Mouse (Mus musculus) kidney, adult 18-20 months (tissue): ENCODE results near the gene Kdsr.
"Not testable (repeated sequence)": the region's sequence is repeated elsewhere in the genome, so short reads cannot be mapped to it uniquely, and the experiment has no call there.

ENCODE experiments used
- DNase-seq: peaks from one replicate; pipeline ENCODE4 v3.0.0; 2021

Gene Kdsr

GRCm38 (mm10) chr1:106738092-106738491 lies 21.4 kb downstream of the Kdsr start:
- DNase-seq: no peak

- no peak for DNase-seq
These were observed 23.3 kb downstream of the Kdsr start for GRCm38 (mm10) chr1:106736211-106736610.

GRCm38 (mm10) chr1:106735586-106735985 lies 23.9 kb downstream of the Kdsr start:
- peak; percentile 49 for DNase-seq

GRCm38 (mm10) chr1:106722061-106722460 lies 37.5 kb downstream of the Kdsr start:
- DNase-seq: no peak

- not testable (repeated sequence) for DNase-seq
These were observed 41.8 kb downstream of the Kdsr start for GRCm38 (mm10) chr1:106717736-106718135.

GRCm38 (mm10) chr1:106717071-106717601 lies 42.4 kb downstream of the Kdsr start:
- peak; percentile 84 for DNase-seq

GRCm38 (mm10) chr1:106716141-106716540 lies 43.4 kb downstream of the Kdsr start:
- DNase-seq: no peak

GRCm38 (mm10) chr1:106715111-106716083 lies 44.1 kb downstream of the Kdsr start:
- DNase-seq: no peak

GRCm38 (mm10) chr1:106714530-106714981 lies 45.0 kb downstream of the Kdsr start:
- no peak for DNase-seq

GRCm38 (mm10) chr1:106713621-106714529 lies 45.7 kb downstream of the Kdsr start, which contains the start of gene Bcl2:
Gene Bcl2 (minus strand): TSS chr1:106714274.
- peak; percentile 84 for DNase-seq

GRCm38 (mm10) chr1:106712330-106712729 lies 47.2 kb downstream of the Kdsr start:
- peak; percentile 67 for DNase-seq

- peak; percentile 34 for DNase-seq
These were observed 48.0 kb downstream of the Kdsr start for GRCm38 (mm10) chr1:106711356-106712125.

- no peak for DNase-seq
These were observed 49.3 kb downstream of the Kdsr start for GRCm38 (mm10) chr1:106710202-106710601.

GRCm38 (mm10) chr1:106707036-106707880 lies 52.3 kb downstream of the Kdsr start:
- no peak for DNase-seq

- no peak for DNase-seq
These were observed 56.3 kb downstream of the Kdsr start for GRCm38 (mm10) chr1:106703183-106703582.

- no peak for DNase-seq
These were observed 56.9 kb downstream of the Kdsr start for GRCm38 (mm10) chr1:106702471-106703175.

- DNase-seq: no peak
These were observed 58.9 kb downstream of the Kdsr start for GRCm38 (mm10) chr1:106700520-106701114.

- no peak for DNase-seq
These were observed 63.1 kb downstream of the Kdsr start for GRCm38 (mm10) chr1:106696472-106696871.

GRCm38 (mm10) chr1:106695649-106696048 lies 63.9 kb downstream of the Kdsr start:
- DNase-seq: no peak

- no peak for DNase-seq
These were observed 65.2 kb downstream of the Kdsr start for GRCm38 (mm10) chr1:106694316-106694715.
